Mouse (Mus musculus) liver, postnatal 0 days (tissue): ENCODE results near the gene Trpm6. TPM values are rescaled to one million over a fixed set of nuclear protein-coding genes. Genes with fewer than 3 reads are reported as not detected.

Experiments used
- ATAC-seq: fragments of 200-750 bp; cut with Nextera tagmentation; 2 replicates; pipeline ENCODE4 v1.8.0; 2017; ENCODE audit warnings: mild to moderate bottlenecking, moderate library complexity
- DNase-seq: peaks from one replicate; pipeline ENCODE4 v3.0.0-alpha.2; 2016
- H3K27ac ChIP-seq: fragments of 300-500 bp; sonication (generic); 2 replicates; pipeline ENCODE4 v1.5.1; 2014; ENCODE audit warnings: antibody characterized with exemption, moderate library complexity, mild to moderate bottlenecking, low read depth
- H3K27me3 ChIP-seq: fragments of 300-500 bp; sonication (generic); 2 replicates; pipeline ENCODE4 v1.6.1; 2014; ENCODE audit warnings: low read length, control low read depth, mixed read lengths; ENCODE audit not compliant: insufficient read depth
- H3K36me3 ChIP-seq: fragments of 300-500 bp; sonication (generic); replicated peaks from 2 replicates; pipeline ENCODE4 v1.6.1; 2014; ENCODE audit warnings: mild to moderate bottlenecking, control low read depth, low read length, moderate library complexity, mixed read lengths; ENCODE audit not compliant: insufficient read depth
- H3K4me1 ChIP-seq: fragments of 300-500 bp; sonication (generic); 2 replicates; pipeline ENCODE4 v1.6.1; 2014; ENCODE audit warnings: antibody characterized with exemption, mild to moderate bottlenecking, control low read depth; ENCODE audit not compliant: insufficient read depth
- H3K4me2 ChIP-seq: fragments of 300-500 bp; sonication (generic); 2 replicates; pipeline ENCODE4 v1.6.1; 2014; ENCODE audit warnings: low read depth, mild to moderate bottlenecking, low read length, moderate library complexity, mixed read lengths
- H3K4me3 ChIP-seq: fragments of 300-500 bp; sonication (generic); 2 replicates; pipeline ENCODE4 v1.5.1; 2014; ENCODE audit warnings: low read depth, low read length
- H3K9ac ChIP-seq: fragments of 300-500 bp; sonication (generic); replicated peaks from 2 replicates; pipeline ENCODE4 v1.6.1; 2014; ENCODE audit warnings: mild to moderate bottlenecking, moderate library complexity
- H3K9me3 ChIP-seq: fragments of 300-500 bp; sonication (generic); 2 replicates; pipeline ENCODE4 v1.6.1; 2016; ENCODE audit warnings: mild to moderate bottlenecking, control low read depth, low read length, mixed read lengths
- CTCF ChIP-seq: sonication (generic); IDR thresholded peaks from 2 replicates; pipeline ENCODE4 v1.5.1; 2016; ENCODE audit warnings: antibody characterized with exemption, low read depth
- EP300 ChIP-seq: IDR thresholded peaks from 2 replicates; pipeline ENCODE4 v1.6.1; 2016; ENCODE audit warnings: antibody characterized with exemption, low read depth, mild to moderate bottlenecking
- WGBS: fragments of 180-500 bp; shearing (Covaris S2); extraction: QIAGEN DNeasy Blood & Tissue Kit; methylation state at CpG from one replicate; pipeline ENCODE4 v1.1.7; 2014; ENCODE audit not compliant: insufficient replicate concordance; 5-methylcytosine and 5-hydroxymethylcytosine counted together
- polyA plus RNA-seq: library from polyadenylated mRNA; unstranded; fragments of >200 nt; fragmentation: Nextera tagmentation; extraction: Ambion mirVana; gene quantifications from 2 replicates; pipeline ENCODE4 v1.2.1, GENCODE M21; 2015

The Trpm6 gene
- polyA plus RNA-seq, 1 experiment from 2014 or later = 0.05 TPM

GRCm38 (mm10) chr19:18898238-18898637 lies 148.5 kb downstream of the Trpm6 start:
- Histone ChIP-seq H3K9ac (no peak overlapping the region), H3K27ac (no peak overlapping the region), H3K9me3 (no peaks in the 10 kb centered on the region), H3K4me3 (no peak overlapping the region), H3K4me1 (no peaks in the 10 kb centered on the region), H3K27me3 (no peaks in the 10 kb centered on the region), H3K36me3 (no peaks in the 10 kb centered on the region), H3K4me2 (no peak overlapping the region)
- ATAC-seq = no peak
- no peak for DNase-seq
- TF ChIP-seq CTCF = no peak
- TF ChIP-seq EP300 = no peak

DNA sequence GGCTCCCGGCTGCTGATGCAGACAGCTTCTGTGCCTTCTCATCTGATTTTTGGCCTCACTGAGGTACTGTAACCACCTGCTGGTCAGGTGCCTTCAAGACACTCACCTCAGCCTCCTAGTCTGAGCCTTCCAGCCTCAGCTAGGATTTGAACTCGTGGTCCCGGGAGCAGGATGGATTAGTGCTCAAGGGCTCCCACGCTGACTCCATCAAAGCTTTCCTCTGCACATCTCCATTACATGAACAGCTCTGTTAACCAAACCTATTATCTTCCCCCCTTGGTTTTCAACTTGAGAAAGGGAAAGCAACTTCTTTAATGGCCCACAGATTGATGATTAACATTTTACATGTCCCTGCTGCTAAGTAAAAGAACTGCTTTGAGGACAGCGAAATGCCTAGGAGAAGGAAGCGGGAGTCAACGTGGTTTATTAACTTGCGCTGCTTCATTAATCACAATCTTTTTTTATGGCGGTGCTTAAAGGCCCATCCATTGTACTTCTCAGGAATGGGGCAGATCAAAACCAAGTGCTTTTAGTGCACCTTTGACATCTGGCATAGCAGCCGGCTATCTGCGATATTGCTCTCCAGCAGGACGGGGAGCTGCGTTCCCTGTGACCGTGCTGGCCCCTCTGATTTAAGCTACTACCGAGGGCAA lies 152.4 kb downstream of the Trpm6 start:
- ATAC-seq (no peak), DNase-seq (no peak)
- Histone ChIP-seq H3K4me3 (no peak overlapping the region), H3K9me3 (no peaks in the 10 kb centered on the region), H3K36me3 (no peaks in the 10 kb centered on the region), H3K27me3 (no peaks in the 10 kb centered on the region), H3K4me2 (no peak overlapping the region), H3K27ac (no peak overlapping the region), H3K4me1 (no peaks in the 10 kb centered on the region), H3K9ac (no peak overlapping the region)
- TF ChIP-seq CTCF = no peak
- no peak for TF ChIP-seq EP300
- WGBS = 78% methylated on average over 15 of the region's 15 CpGs

- no peak for DNase-seq
- H3K9me3 ChIP-seq = no peaks in the 10 kb centered on the region
- no peak overlapping the region for H3K4me2 ChIP-seq
- H3K4me3 ChIP-seq = no peak overlapping the region
- H3K27me3 ChIP-seq = no peaks in the 10 kb centered on the region
- TF ChIP-seq EP300 = no peak
- 87% methylated on average over 6 of the region's 6 CpGs for WGBS
- no peak overlapping the region for H3K27ac ChIP-seq
- H3K36me3 ChIP-seq = no peaks in the 10 kb centered on the region
- H3K9ac ChIP-seq = no peak overlapping the region
- H3K4me1 ChIP-seq = no peaks in the 10 kb centered on the region
- no peak for ATAC-seq
These were observed 152.9 kb downstream of the Trpm6 start for GRCm38 (mm10) chr19:18902694-18903067.

DNA sequence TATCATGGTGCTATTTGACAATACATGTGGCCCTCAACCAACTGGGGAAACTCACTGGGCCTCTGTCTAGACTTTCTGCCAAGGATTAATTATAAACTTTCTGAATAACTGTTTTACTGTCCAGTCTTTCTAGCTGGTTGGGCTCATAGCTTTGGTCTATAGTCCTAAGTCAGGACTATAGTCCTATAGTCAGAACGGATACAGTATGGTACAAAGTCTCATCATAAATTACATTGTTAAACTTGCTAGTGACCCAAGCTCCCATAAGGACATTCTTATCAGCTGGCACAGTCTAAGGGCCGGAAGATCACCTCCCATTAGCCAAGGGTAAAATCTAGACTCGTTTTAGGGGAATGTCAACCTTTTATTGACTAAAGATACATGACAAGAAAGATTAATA lies 155.7 kb downstream of the Trpm6 start:
- WGBS = 38% methylated on average over 3 of the region's 3 CpGs
- H3K4me2 ChIP-seq = no peak overlapping the region
- DNase-seq (no peak), ATAC-seq (no peak)
- H3K27me3 ChIP-seq = no peaks in the 10 kb centered on the region
- H3K4me3 ChIP-seq = no peak overlapping the region
- TF ChIP-seq EP300 (no peak), CTCF (no peak)
- H3K36me3 ChIP-seq = no peaks in the 10 kb centered on the region
- H3K27ac ChIP-seq = no peak overlapping the region
- H3K4me1 ChIP-seq = no peaks in the 10 kb centered on the region
- H3K9me3 ChIP-seq = no peaks in the 10 kb centered on the region
- no peak overlapping the region for H3K9ac ChIP-seq

GRCm38 (mm10) chr19:18909641-18910040 lies 159.9 kb downstream of the Trpm6 start:
- Histone ChIP-seq H3K4me3 (no peak overlapping the region), H3K9ac (no peak overlapping the region), H3K4me1 (no peaks in the 10 kb centered on the region), H3K9me3 (no peaks in the 10 kb centered on the region), H3K4me2 (no peak overlapping the region), H3K27ac (no peak overlapping the region), H3K36me3 (no peaks in the 10 kb centered on the region), H3K27me3 (no peaks in the 10 kb centered on the region)
- no peak for ATAC-seq
- DNase-seq = no peak
- 63% methylated on average over 3 of the region's 3 CpGs for WGBS
- TF ChIP-seq CTCF (no peak), EP300 (no peak)

DNA sequence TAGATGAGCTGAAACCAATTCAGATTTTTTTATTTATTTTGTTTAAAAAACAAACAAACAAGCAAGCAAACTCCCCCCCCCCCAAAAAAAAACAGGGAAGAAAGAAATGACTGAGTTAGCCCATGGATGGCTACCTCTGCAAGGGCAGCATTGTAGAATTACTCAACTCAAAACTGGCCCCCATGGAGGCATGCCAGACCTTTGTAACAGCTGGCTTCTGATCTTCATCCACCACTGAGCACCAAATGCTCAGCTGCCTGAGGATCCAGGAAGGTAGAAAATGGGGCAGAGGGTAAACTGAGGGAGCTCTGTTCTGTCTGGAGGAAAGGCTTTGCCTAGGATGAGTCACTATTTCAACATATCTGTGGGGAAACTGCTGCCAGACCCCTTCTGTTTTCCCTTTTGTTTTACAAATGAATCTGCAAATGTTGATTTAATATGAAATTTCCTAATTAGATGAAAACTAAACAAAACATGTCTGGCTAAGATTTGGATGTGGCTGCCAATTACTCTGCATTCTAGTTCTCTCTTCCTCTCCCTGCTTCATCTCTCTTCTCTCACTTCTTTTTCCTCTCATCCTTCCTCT lies 162.1 kb downstream of the Trpm6 start:
- TF ChIP-seq EP300 (no peak), CTCF (no peak)
- Histone ChIP-seq H3K4me2 (no peak overlapping the region), H3K27ac (no peak overlapping the region), H3K27me3 (no peaks in the 10 kb centered on the region), H3K9me3 (no peaks in the 10 kb centered on the region), H3K9ac (no peak overlapping the region), H3K4me3 (no peak overlapping the region), H3K36me3 (no peaks in the 10 kb centered on the region), H3K4me1 (no peaks in the 10 kb centered on the region)
- no peak for DNase-seq
- no peak for ATAC-seq

GRCm38 (mm10) chr19:18941391-18941790 lies 191.6 kb downstream of the Trpm6 start:
- no peak overlapping the region for H3K9ac ChIP-seq
- DNase-seq (no peak), ATAC-seq (no peak)
- no peaks in the 10 kb centered on the region for H3K9me3 ChIP-seq
- H3K4me3 ChIP-seq = no peak overlapping the region
- H3K27ac ChIP-seq = no peak overlapping the region
- no peak for TF ChIP-seq EP300
- no peak for TF ChIP-seq CTCF
- 72% methylated on average over 6 of the region's 6 CpGs for WGBS
- H3K4me1 ChIP-seq = no peaks in the 10 kb centered on the region
- no peaks in the 10 kb centered on the region for H3K36me3 ChIP-seq
- H3K4me2 ChIP-seq = no peak overlapping the region
- H3K27me3 ChIP-seq = no peaks in the 10 kb centered on the region

Other genes starting within 250 kb of the Trpm6 start
- gene Ostf1, start 118.2 kb upstream of the Trpm6 start, polyA plus RNA-seq = 87.5 and 93.7 TPM in 2 replicates
- 10.9 and 12.6 TPM in 2 replicates for gene Nmrk1, start 118.0 kb upstream of the Trpm6 start, polyA plus RNA-seq
- 13.2 and 15.5 TPM in 2 replicates for gene Carnmt1, start 79.2 kb upstream of the Trpm6 start, polyA plus RNA-seq
- 18.2 and 19.5 TPM in 2 replicates for gene D030056L22Rik, start 36.8 kb upstream of the Trpm6 start, polyA plus RNA-seq